Mouse (Mus musculus): Measurements from ENCODE around the gene Rhot1. TPM values are rescaled to one million over a fixed set of nuclear protein-coding genes. Genes with fewer than 3 reads are reported as not detected.

The Rhot1 gene
- polyA plus RNA-seq (2015; fragmentation: Illumina TruSeq; extraction: RNeasy Lipid Tissue Mini Kit (QIAGEN cat#74804); ENCODE audit: insufficient read depth, low replicate concordance), result 51.7 TPM

GRCm38 (mm10) chr11:80208860-80209800, at the start of gene Rhot1:
TSS of gene Rhot1 (plus strand) at chr11:80209019.

GRCm38 (mm10) chr11:80183705-80184255, 25.0 kb upstream of the Rhot1 start, which contains the start of gene Rnf135:
TSS of gene Rnf135 (plus strand) at chr11:80183851.

GRCm38 (mm10) chr11:80300551-80301315, 91.9 kb downstream of the Rhot1 start, which contains the start of gene Rhbdl3:
TSS of gene Rhbdl3 (plus strand) at chr11:80300912.

Other genes starting within 250 kb of the Rhot1 start
- gene Utp6, start 246.6 kb upstream of the Rhot1 start, polyA plus RNA-seq (2015; fragmentation: Illumina TruSeq; extraction: RNeasy Lipid Tissue Mini Kit (QIAGEN cat#74804); ENCODE audit: insufficient read depth, low replicate concordance), result 44.9 TPM
- gene Suz12, start 215.9 kb upstream of the Rhot1 start, polyA plus RNA-seq (2015; fragmentation: Illumina TruSeq; extraction: RNeasy Lipid Tissue Mini Kit (QIAGEN cat#74804); ENCODE audit: insufficient read depth, low replicate concordance), result 92.7 TPM
- 242 TPM for gene Crlf3, start 128.0 kb upstream of the Rhot1 start, polyA plus RNA-seq (2015; fragmentation: Illumina TruSeq; extraction: RNeasy Lipid Tissue Mini Kit (QIAGEN cat#74804); ENCODE audit: insufficient read depth, low replicate concordance)
- gene Atad5, start 119.6 kb upstream of the Rhot1 start, polyA plus RNA-seq (2015; fragmentation: Illumina TruSeq; extraction: RNeasy Lipid Tissue Mini Kit (QIAGEN cat#74804); ENCODE audit: insufficient read depth, low replicate concordance), result 10.3 TPM
- gene Tefm, start 66.8 kb upstream of the Rhot1 start, polyA plus RNA-seq (2015; fragmentation: Illumina TruSeq; extraction: RNeasy Lipid Tissue Mini Kit (QIAGEN cat#74804); ENCODE audit: insufficient read depth, low replicate concordance), result 14.5 TPM
- gene Adap2, start 54.9 kb upstream of the Rhot1 start, polyA plus RNA-seq (2015; fragmentation: Illumina TruSeq; extraction: RNeasy Lipid Tissue Mini Kit (QIAGEN cat#74804); ENCODE audit: insufficient read depth, low replicate concordance), result 27.5 TPM
- 16.9 TPM for gene Rnf135, start 25.2 kb upstream of the Rhot1 start, polyA plus RNA-seq (2015; fragmentation: Illumina TruSeq; extraction: RNeasy Lipid Tissue Mini Kit (QIAGEN cat#74804); ENCODE audit: insufficient read depth, low replicate concordance)
- 2.9 TPM for gene Rhbdl3, start 91.9 kb downstream of the Rhot1 start, polyA plus RNA-seq (2015; fragmentation: Illumina TruSeq; extraction: RNeasy Lipid Tissue Mini Kit (QIAGEN cat#74804); ENCODE audit: insufficient read depth, low replicate concordance)
- 13.8 TPM for gene 5730455P16Rik, start 169.0 kb downstream of the Rhot1 start, polyA plus RNA-seq (2015; fragmentation: Illumina TruSeq; extraction: RNeasy Lipid Tissue Mini Kit (QIAGEN cat#74804); ENCODE audit: insufficient read depth, low replicate concordance)
- gene Zfp207, start 174.3 kb downstream of the Rhot1 start, polyA plus RNA-seq (2015; fragmentation: Illumina TruSeq; extraction: RNeasy Lipid Tissue Mini Kit (QIAGEN cat#74804); ENCODE audit: insufficient read depth, low replicate concordance), result 307 TPM
- gene Psmd11, start 219.6 kb downstream of the Rhot1 start, polyA plus RNA-seq (2015; fragmentation: Illumina TruSeq; extraction: RNeasy Lipid Tissue Mini Kit (QIAGEN cat#74804); ENCODE audit: insufficient read depth, low replicate concordance), result 101 TPM

Measured in spleen, adult 10 weeks (tissue).